Mouse (Mus musculus) ES-E14 (cell line): ENCODE data around the gene Cadps.

Experiments used
- CHD2 ChIP-seq: IDR thresholded peaks from 2 replicates; pipeline ENCODE4 v1.6.1; 2014; ENCODE audit warnings: mild to moderate bottlenecking, low read depth, low read length, inconsistent platforms
- HCFC1 ChIP-seq: IDR thresholded peaks from 2 replicates; pipeline ENCODE4 v1.6.1; 2012; ENCODE audit warnings: low read length, inconsistent platforms, borderline replicate concordance; ENCODE audit not compliant: insufficient read depth
- MAFK ChIP-seq: IDR thresholded peaks from 2 replicates; pipeline ENCODE4 v1.6.1; 2014; ENCODE audit warnings: mild to moderate bottlenecking, low read depth, low read length, inconsistent platforms; ENCODE audit not compliant: insufficient read depth

DNA sequence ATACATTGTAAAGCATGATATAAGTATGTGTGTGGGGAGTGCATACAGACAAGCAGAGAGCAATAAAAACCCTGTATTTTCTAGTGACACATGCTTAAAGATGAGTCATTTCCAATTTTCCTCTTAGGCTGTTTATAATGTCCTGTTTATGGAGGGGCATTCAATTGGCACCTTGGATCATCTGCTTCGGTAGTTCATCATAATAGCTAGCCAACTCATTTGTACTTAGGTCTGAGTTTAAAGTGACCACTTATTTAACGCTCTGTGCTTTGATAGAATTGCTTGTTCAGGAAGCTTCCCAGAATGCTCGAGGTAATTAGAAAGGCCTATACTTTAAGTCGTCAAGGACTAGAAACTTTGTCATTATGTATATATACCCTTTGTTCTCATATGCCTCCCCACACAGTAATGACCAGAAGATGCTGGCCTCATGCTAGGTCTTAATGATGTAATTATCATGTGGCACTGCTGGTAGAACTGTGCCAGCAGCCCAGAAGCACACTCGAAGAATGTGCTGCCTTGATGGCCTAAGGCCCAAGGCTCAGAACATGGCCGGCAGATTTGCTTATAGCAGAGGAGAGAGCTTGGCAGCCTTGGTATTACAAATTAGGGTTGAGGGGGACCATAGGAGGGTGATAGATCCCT, 179.9 kb downstream of the Cadps start:
- TF ChIP-seq HCFC1 (no peak), MAFK (no peak), CHD2 (no peak)
